Mouse (Mus musculus): ENCODE measurements around the gene Ccdc155. TPM values are rescaled to one million over a fixed set of nuclear protein-coding genes. Genes with fewer than 3 reads are reported as not detected.

The Ccdc155 gene
- total RNA-seq, 1 experiment = 2.4 TPM

- 0 out of 4 replicates have a peak overlapping the region, but pooled peaks of 1 of the 2 experiments have one; percentile 20 for H3K4me3 ChIP-seq (ENCODE audit: insufficient read depth in 1 of 2, low read depth in 1 of 2, low read length in 2 of 2, poor library complexity in 1 of 2, severe bottlenecking in 1 of 2)
- in situ Hi-C loops (cut with MboI; ENCODE audit: low sequenced_read_pairs in 2 of 2, unreplicated experiment in 2 of 2) = no loop called here
Measured at GRCm38 (mm10) chr7:45172974-45173373, 31.7 kb downstream of the Ccdc155 start.

GRCm38 (mm10) chr7:45169495-45169894, 35.2 kb downstream of the Ccdc155 start:
- Histone ChIP-seq H3K4me1 (ENCODE audit: control insufficient read depth in 2 of 2, insufficient read depth in 2 of 2, low read length in 2 of 2, poor library complexity in 1 of 2) (peaks cover 2 to 31% of the 10 kb centered on the region in 2 experiments), H3K27ac (ENCODE audit: insufficient read depth, low read depth, low read length, poor library complexity, severe bottlenecking) (no peak overlapping the region), H3K36me3 (ENCODE audit: control insufficient read depth, insufficient read depth, low read length, poor library complexity, severe bottlenecking) (no peaks in the 10 kb centered on the region), H3K9me3 (ENCODE audit: control insufficient read depth, insufficient read depth, low read depth, low read length) (no peaks in the 10 kb centered on the region), H3K9ac (ENCODE audit: insufficient read depth, low read depth, low read length, poor library complexity, severe bottlenecking) (no peak overlapping the region), H3K4me3 (ENCODE audit: insufficient read depth in 1 of 2, low read depth in 1 of 2, low read length in 2 of 2, poor library complexity in 1 of 2, severe bottlenecking in 1 of 2) (no peak overlapping the region)
- in situ Hi-C loops (cut with MboI; ENCODE audit: low sequenced_read_pairs in 2 of 2, unreplicated experiment in 2 of 2) = no loop called here
- DNase-seq (ENCODE audit: low read depth, low spot score) = no peak
- TF ChIP-seq ZNF384 (IDR thresholded peaks at IDR 0.05; ENCODE audit: low read depth, low read length) (no peak), CHD2 (IDR thresholded peaks at IDR 0.05; ENCODE audit: low read depth, low read length) (no peak; the same call in 1 of the 2 replicates), HCFC1 (IDR thresholded peaks at IDR 0.05; ENCODE audit: borderline replicate concordance, insufficient read depth, low read length) (no peak), MAFK (IDR thresholded peaks at IDR 0.05; ENCODE audit: insufficient read depth, low read depth, low read length) (no peak), ZC3H11A (IDR thresholded peaks at IDR 0.05; ENCODE audit: borderline replicate concordance, low read depth, low read length) (no peak)

More at GRCm38 (mm10) chr7:45172974-45173373, 31.7 kb downstream of the Ccdc155 start:
- no peak for DNase-seq (ENCODE audit: low read depth, low spot score)
- Histone ChIP-seq H3K9me3 (ENCODE audit: control insufficient read depth, insufficient read depth, low read depth, low read length) (no peaks in the 10 kb centered on the region), H3K9ac (ENCODE audit: insufficient read depth, low read depth, low read length, poor library complexity, severe bottlenecking) (no peak overlapping the region), H3K27ac (ENCODE audit: insufficient read depth, low read depth, low read length, poor library complexity, severe bottlenecking) (no peak overlapping the region), H3K4me1 (ENCODE audit: control insufficient read depth in 2 of 2, insufficient read depth in 2 of 2, low read length in 2 of 2, poor library complexity in 1 of 2) (peaks cover 2 to 30% of the 10 kb centered on the region in 2 experiments; a peak in 3 of 4 replicates), H3K36me3 (ENCODE audit: control insufficient read depth, insufficient read depth, low read length, poor library complexity, severe bottlenecking) (no peaks in the 10 kb centered on the region)
- TF ChIP-seq MAFK (IDR thresholded peaks at IDR 0.05; ENCODE audit: insufficient read depth, low read depth, low read length) (no peak), CHD2 (IDR thresholded peaks at IDR 0.05; ENCODE audit: low read depth, low read length) (no peak), ZNF384 (IDR thresholded peaks at IDR 0.05; ENCODE audit: low read depth, low read length) (no peak), ZC3H11A (IDR thresholded peaks at IDR 0.05; ENCODE audit: borderline replicate concordance, low read depth, low read length) (no peak), HCFC1 (IDR thresholded peaks at IDR 0.05; ENCODE audit: borderline replicate concordance, insufficient read depth, low read length) (no peak)

DNA sequence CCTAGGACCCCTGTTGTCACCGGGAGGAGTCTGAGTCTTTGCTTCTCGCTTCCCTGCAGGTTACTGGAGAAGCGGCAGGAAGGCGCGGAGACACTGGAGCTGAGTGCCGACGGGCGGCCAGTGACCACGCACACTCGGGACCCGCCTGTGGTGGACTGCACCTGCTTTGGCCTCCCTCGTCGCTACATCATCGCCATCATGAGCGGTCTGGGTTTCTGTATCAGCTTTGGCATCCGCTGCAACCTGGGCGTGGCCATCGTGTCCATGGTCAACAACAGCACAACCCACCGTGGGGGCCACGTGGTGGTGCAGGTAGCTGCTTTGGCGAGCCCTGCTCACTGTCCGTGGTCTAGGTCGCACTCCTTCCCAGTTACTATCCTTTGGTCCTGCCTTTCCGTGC, 36.0 kb downstream of the Ccdc155 start:
- Histone ChIP-seq H3K27ac (ENCODE audit: insufficient read depth, low read depth, low read length, poor library complexity, severe bottlenecking) (no peak overlapping the region), H3K9me3 (ENCODE audit: control insufficient read depth, insufficient read depth, low read depth, low read length) (no peaks in the 10 kb centered on the region), H3K4me3 (ENCODE audit: insufficient read depth in 1 of 2, low read depth in 1 of 2, low read length in 2 of 2, poor library complexity in 1 of 2, severe bottlenecking in 1 of 2) (peak overlapping the region; percentile 6 to 26; a peak in 2 of 4 replicates), H3K36me3 (ENCODE audit: control insufficient read depth, insufficient read depth, low read length, poor library complexity, severe bottlenecking) (no peaks in the 10 kb centered on the region), H3K9ac (ENCODE audit: insufficient read depth, low read depth, low read length, poor library complexity, severe bottlenecking) (no peak overlapping the region), H3K4me1 (ENCODE audit: control insufficient read depth in 2 of 2, insufficient read depth in 2 of 2, low read length in 2 of 2, poor library complexity in 1 of 2) (peaks cover 2 to 33% of the 10 kb centered on the region in 2 experiments)
- DNase-seq (ENCODE audit: low read depth, low spot score) = no peak
- TF ChIP-seq ZNF384 (IDR thresholded peaks at IDR 0.05; ENCODE audit: low read depth, low read length) = no peak
- no peak for TF ChIP-seq MAFK (IDR thresholded peaks at IDR 0.05; ENCODE audit: insufficient read depth, low read depth, low read length)
- no peak for TF ChIP-seq ZC3H11A (IDR thresholded peaks at IDR 0.05; ENCODE audit: borderline replicate concordance, low read depth, low read length)
- TF ChIP-seq HCFC1 (IDR thresholded peaks at IDR 0.05; ENCODE audit: borderline replicate concordance, insufficient read depth, low read length) = no peak
- no peak for TF ChIP-seq CHD2 (IDR thresholded peaks at IDR 0.05; ENCODE audit: low read depth, low read length)
- in situ Hi-C loops (cut with MboI; ENCODE audit: low sequenced_read_pairs in 2 of 2, unreplicated experiment in 2 of 2) = no loop called here

DNA sequence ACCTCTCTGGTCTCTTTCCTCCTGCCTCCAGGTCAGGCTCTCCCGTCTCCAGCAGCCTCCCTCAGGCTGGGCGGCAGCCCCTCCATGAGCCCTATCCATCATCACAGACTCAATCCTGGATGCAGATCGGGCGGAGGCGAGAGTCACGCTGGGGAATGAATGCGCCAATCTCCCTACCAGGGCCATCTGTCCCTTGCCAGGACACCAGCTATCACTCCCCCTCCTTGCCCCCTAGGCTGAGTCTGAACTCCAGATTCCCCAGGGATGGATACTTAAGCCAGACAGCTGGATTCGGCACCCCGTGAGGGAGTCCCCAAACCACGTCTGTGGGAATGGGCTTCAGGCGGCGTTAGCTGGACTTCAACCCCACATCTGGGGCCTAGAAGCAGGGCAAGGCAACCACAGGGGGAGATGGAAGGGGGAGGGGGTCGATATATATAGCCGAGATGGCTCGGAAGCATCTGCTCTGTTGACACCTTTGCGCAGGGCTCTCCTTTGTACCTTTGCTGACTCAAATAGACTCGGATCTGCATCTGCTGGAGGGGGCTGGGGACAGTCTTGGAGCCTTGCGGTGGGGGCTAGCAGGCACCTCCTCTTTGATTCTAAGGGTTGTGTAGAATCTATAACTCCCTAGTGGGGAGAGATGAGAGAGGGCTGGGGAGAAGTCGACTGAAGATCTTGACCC, 36.8 kb downstream of the Ccdc155 start:
- Histone ChIP-seq H3K4me1 (ENCODE audit: control insufficient read depth in 2 of 2, insufficient read depth in 2 of 2, low read length in 2 of 2, poor library complexity in 1 of 2) (peaks cover 4 to 33% of the 10 kb centered on the region in 2 experiments), H3K4me3 (ENCODE audit: insufficient read depth in 1 of 2, low read depth in 1 of 2, low read length in 2 of 2, poor library complexity in 1 of 2, severe bottlenecking in 1 of 2) (peak overlapping the region in 1 of 2 experiments; percentile 26; a peak in 2 of 4 replicates), H3K36me3 (ENCODE audit: control insufficient read depth, insufficient read depth, low read length, poor library complexity, severe bottlenecking) (no peaks in the 10 kb centered on the region), H3K9ac (ENCODE audit: insufficient read depth, low read depth, low read length, poor library complexity, severe bottlenecking) (0 out of 2 replicates have a peak overlapping the region, but pooled peaks have one; percentile 5), H3K9me3 (ENCODE audit: control insufficient read depth, insufficient read depth, low read depth, low read length) (no peaks in the 10 kb centered on the region), H3K27ac (ENCODE audit: insufficient read depth, low read depth, low read length, poor library complexity, severe bottlenecking) (no peak overlapping the region)
- DNase-seq (ENCODE audit: low read depth, low spot score) = no peak
- TF ChIP-seq ZNF384 (IDR thresholded peaks at IDR 0.05; ENCODE audit: low read depth, low read length) (no peak), MAFK (IDR thresholded peaks at IDR 0.05; ENCODE audit: insufficient read depth, low read depth, low read length) (no peak), CHD2 (IDR thresholded peaks at IDR 0.05; ENCODE audit: low read depth, low read length) (no peak), ZC3H11A (IDR thresholded peaks at IDR 0.05; ENCODE audit: borderline replicate concordance, low read depth, low read length) (no peak), HCFC1 (IDR thresholded peaks at IDR 0.05; ENCODE audit: borderline replicate concordance, insufficient read depth, low read length) (no peak)
- in situ Hi-C loops (cut with MboI; ENCODE audit: low sequenced_read_pairs in 2 of 2, unreplicated experiment in 2 of 2) = no loop called here

Measured in ES-E14 (cell line).